Mouse (Mus musculus) lung, postnatal 0 days (tissue): ENCODE measurements around the gene Fbl.

Experiments used
- CTCF ChIP-seq: IDR thresholded peaks from 2 replicates; pipeline ENCODE4 v1.5.1; 2016; ENCODE audit warnings: antibody characterized with exemption, mild to moderate bottlenecking
- EP300 ChIP-seq: IDR thresholded peaks from 2 replicates; pipeline ENCODE4 v1.6.1; 2016; ENCODE audit warnings: antibody characterized with exemption, mild to moderate bottlenecking, control low read depth

- TF ChIP-seq EP300 (no peak), CTCF (no peak)
Observed at GRCm38 (mm10) chr7:28186631-28187030, 17.1 kb downstream of the Fbl start.
